Mouse (Mus musculus) fibroblast of lung, adult 2 months (primary cell): ENCODE measurements around the gene Islr2.
A peak's percentile ranks its signal among the peaks of the same experiment; 100 is the strongest.

Experiments
- DNase-seq: peaks from one replicate; pipeline ENCODE4 v3.0.0-alpha.2; 2011; ENCODE audit warnings: low read depth

The Islr2 gene

DNA sequence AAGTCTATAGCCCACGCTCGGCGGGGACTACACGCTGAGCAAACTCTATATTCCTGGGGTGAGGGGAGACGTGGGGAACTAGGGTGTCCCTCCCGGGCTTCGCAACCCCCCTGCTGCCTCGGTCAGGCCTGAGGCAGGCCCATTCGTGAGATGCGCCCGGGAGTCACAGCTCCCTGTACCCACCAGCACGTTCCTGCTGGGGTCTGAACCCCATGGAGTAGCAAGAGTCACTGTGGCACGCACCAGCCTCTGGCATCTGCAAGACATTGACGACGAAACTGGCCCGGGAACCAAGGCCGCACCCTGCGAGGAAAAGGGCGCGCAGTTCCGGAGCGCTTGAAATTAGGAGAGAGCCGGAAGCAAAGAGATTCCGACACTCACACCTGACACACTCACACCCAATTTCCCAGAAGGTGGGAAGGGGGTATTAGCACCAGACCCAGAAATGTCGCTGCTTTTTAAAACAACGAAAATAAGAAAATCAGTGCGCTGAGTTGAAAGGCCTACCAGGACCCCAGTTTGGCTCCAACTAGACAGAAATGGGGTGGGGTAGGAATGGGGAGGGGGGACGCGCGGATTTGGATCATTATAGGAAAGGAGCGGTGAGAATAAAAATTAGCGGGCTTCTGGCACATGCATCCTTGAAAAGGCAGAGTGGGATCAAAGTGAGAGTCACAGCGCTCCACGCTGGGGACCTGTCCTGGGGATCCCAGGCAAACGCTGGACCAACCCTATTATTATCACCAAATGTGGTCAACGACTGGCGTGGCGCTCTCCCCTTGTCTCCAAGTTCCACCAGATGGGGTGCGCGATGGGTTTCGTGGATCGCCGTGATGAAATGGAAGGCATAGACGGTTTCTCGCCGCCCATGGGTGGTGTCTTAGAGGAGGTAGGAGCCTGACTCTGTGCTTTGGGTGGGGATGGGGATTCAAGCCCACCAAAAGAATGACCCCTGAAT is 7.2 kb downstream of the Islr2 start:
- DNase-seq: no peak

DNA sequence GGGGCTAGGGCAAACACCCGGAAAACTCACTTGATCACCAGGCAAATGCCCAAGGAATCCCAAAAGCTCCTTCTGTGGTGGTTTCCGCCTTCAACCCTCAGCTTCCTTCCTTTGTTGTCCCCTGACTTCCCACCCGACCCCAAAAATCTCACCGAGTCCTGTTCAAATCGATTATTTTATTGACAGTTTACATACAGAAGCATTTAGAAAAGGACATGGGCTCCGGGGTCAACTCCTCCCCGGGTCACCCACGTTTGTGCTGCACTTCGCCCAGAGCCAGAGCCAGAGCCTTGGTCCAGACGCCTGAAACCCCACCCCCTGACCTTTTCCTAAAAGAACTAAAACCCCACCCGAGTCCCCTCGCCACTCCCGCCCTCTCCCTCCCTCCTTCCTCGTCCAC is 8.0 kb downstream of the Islr2 start:
- DNase-seq: no peak

- no peak for DNase-seq
These were observed 8.4 kb downstream of the Islr2 start for GRCm38 (mm10) chr9:58195671-58196070.

GRCm38 (mm10) chr9:58194222-58194621 is 9.9 kb downstream of the Islr2 start:
- no peak for DNase-seq

GRCm38 (mm10) chr9:58184456-58184855 is 19.7 kb downstream of the Islr2 start:
- no peak for DNase-seq

DNA sequence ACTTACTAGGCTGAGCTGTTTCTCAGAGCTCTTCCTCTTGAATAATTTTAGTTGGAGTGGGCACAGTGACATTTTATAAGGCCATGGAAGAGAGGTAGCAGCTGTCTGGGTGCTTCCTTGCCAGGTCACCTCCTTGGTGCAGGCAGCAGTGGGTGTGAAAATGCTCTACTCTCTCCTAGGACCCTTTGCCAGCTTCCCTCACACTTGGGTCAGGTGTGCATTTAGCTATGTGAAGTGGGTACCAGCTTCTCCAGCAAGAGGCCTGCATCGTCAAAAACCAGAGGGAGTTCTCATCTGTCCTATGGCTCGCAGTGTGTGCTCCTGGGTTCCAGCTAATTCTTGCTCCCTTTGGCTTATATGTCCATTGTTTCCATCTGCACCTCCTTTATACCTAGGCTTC is 24.7 kb downstream of the Islr2 start:
- DNase-seq: no peak

GRCm38 (mm10) chr9:58177165-58177564 is 27.0 kb downstream of the Islr2 start:
- DNase-seq: no peak

GRCm38 (mm10) chr9:58175745-58176487 is 28.2 kb downstream of the Islr2 start:
- DNase-seq: no peak

- no peak for DNase-seq
These were observed 29.3 kb downstream of the Islr2 start for GRCm38 (mm10) chr9:58174818-58175251.

DNA sequence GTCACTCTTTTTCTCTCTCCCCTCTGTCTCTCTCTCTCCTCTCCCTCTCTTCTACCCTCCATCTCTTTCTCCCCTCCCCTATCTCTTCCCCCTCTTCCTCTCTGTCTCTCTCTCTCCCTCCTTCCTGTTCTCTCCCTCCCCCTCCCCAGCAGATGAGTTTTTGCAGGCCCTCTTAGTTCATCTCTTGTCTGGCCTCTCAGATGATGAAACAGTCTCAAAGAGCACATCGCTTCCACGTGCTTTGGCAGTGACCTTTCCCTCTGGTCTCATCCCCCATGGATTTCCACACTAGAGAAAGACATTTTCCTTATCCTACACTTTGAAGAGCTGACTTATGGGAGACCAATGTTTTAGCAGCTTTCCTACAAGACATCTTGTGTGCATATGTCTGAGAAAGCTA is 31.3 kb downstream of the Islr2 start:
- no peak for DNase-seq

- DNase-seq: no peak
These were observed 34.7 kb downstream of the Islr2 start for GRCm38 (mm10) chr9:58169426-58169825.

- DNase-seq: no peak
These were observed 35.2 kb downstream of the Islr2 start for GRCm38 (mm10) chr9:58168880-58169279.

- DNase-seq: no peak
These were observed 38.3 kb downstream of the Islr2 start for GRCm38 (mm10) chr9:58165779-58166178.

GRCm38 (mm10) chr9:58163146-58163545 is 41.0 kb downstream of the Islr2 start:
- no peak for DNase-seq

DNA sequence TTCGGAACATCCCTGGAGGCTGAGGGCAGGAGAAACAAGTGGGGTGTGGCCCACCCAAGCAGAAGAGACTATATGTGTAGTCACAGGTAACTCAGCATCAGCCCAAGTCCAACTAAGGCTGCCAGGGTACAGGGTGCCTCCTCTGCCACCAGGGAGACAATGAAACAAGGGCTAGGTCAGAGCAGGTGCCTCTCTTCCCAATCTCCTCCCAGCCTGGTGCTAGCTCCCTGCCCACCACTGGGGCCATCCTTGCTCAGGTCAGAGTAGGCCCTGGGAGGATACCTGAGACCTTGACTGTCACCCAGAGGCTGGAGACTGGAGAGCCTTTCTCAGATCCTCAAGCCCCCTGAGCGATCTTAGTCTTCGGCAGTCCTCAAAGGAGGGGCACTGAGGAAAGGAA is 41.9 kb downstream of the Islr2 start:
- DNase-seq: no peak

- no peak for DNase-seq
These were observed 43.8 kb downstream of the Islr2 start for GRCm38 (mm10) chr9:58160315-58160714.

DNA sequence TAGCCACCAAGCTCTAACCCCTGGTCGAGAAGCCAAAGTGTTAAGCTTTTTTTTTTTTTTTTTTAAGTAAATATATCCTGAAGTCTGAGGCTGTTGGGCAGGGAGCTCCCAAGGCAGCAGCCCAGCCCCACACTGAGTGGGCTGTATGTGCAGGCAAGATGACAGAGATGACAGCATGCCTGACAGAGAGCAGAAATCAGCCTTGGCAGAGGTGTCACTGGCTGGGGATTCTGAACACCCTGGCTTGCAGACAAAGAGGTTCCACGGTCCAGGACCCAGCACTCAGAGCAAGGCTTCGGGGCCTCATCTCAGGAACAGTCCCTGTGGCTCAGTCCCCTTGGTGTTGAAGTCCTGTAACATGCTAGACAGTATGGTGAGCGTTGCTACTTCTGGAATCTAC is 44.3 kb downstream of the Islr2 start:
- DNase-seq: no peak

DNA sequence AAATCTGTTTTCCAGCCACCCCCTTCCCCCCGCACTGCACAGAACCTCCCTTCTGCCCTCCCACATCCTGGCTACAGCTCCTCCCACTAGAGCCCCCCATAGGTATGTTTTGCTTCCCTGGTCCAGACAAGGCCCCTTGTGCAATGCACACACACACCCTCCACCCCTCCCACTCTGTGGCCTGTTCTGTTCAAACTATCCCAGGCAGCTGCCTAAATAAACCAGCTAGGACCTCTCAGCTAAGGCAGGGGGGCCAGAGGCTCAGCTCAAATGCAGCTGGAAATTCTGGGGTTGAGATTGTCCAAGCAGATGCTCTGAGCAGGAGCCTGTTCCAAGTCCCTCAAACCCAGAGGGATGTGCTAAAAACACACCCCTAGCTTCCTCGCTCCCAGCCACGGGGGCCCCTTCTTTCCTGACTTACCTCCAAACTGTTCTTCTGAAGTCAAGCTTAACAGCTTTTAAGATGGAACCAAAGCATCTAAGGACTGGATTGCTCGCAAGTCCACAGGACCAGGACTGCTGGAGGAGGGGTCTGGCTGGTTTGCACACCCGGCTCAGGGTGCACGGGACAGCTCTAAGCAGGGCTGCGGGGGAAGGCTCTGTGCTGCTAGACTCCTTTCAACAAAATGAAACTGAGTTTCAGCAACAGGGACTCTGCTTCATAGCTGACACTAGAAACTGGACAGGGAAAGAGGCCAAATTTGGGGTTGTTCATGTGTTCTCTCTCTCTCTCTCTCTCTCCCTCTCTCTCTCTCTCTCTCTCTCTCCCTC is 45.4 kb downstream of the Islr2 start:
- DNase-seq: peak; percentile 49

GRCm38 (mm10) chr9:58157838-58158237 is 46.3 kb downstream of the Islr2 start:
- no peak for DNase-seq

DNA sequence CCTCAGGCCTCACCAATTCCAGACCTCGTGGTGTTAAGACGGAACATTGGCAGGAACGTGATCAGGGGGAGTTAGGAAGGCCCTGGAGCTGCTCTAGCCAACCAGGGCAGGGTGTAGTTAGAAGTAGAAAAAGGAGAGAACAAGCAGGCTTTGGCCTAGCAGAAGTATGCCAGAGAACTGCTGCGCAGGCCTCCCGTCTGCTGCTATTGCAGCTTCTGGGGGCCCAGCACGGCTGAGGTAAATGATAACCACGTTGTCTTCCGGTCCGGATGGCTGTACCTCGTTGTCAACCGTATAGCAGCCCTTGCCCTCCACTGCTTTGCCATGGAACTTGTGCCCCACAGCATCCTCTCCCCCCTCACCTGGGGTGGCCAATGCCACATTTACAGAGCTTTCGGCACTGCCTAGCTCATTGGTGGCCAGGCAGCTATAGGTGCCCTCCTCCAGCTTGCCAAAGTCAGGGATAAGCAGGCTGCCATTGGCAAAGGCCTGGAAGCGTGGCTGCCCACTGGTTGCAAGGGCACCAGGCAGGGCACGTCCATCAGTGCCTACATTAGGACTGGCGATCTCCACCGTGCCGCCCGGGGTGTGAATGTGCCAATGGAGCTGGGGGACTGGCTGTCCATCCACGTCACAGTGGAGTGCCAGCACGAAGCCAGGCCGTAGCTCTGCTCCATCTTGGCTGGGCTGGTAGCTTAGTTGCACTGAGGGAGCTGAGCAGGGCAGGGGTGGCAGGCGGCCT is 47.1 kb downstream of the Islr2 start:
- no peak for DNase-seq

GRCm38 (mm10) chr9:58155366-58155765 is 48.8 kb downstream of the Islr2 start:
- no peak for DNase-seq

- no peak for DNase-seq
These were observed 51.0 kb downstream of the Islr2 start for GRCm38 (mm10) chr9:58153095-58153494.
